Mouse (Mus musculus) mesoderm, embryonic 11.5 days (tissue): ENCODE measurements around the gene Olfr1256.

Experiments used
- DNase-seq: peaks from one replicate; pipeline ENCODE4 v3.0.0-alpha.2; 2012; ENCODE audit warnings: low read depth, low spot score

Olfr1256 gene

GRCm38 (mm10) chr2:89841455-89841854, at the start of gene Olfr1256:
Gene Olfr1256, minus strand, starts transcription at chr2:89841555.
- no peak for DNase-seq

GRCm38 (mm10) chr2:89878137-89878536, 36.8 kb upstream of the Olfr1256 start, which contains the start of gene Olfr1257:
Gene Olfr1257, plus strand, starts transcription at chr2:89878437.
- DNase-seq, result no peak

DNA sequence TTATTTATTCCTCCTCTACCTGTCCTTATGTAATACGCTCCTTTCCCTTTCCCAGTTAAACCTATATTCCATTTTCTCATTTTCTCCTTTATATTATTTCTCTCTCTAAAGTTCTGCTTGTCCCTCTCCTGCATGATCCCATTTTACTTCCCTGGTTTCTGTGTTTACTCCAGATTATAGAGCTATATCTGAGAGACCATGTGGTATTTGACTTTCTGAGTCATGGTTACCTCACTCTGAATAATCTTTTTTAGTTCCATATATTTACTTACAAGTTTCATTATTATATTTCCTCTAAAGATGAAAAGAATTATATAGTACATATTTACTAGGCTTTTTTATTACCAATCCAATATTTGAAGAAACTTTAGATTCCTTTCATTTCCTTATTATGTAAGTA, 7.9 kb upstream of the Olfr1256 start:
- no peak for DNase-seq

GRCm38 (mm10) chr2:89848105-89848504, 6.8 kb upstream of the Olfr1256 start, which contains the start of gene Olfr48:
Gene Olfr48, minus strand, starts transcription at chr2:89848205.
- no peak for DNase-seq

DNA sequence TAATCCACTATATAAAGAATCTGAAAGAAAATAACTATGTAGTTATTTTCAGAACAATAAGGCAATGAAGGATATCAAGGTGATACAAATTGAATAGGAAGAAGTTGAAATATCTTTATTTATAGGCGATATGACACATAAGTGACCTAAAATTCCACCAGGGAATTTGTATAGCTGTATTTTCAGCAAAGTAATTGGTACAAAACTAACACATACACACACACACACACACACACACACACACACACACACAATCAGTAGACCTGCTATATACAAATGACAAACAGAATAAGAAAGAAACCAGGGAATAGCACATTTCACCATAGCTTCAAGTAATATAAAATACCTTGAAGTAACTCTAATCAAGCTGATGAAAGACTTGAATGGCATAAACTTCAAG, 21.1 kb downstream of the Olfr1256 start:
- no peak for DNase-seq

DNA sequence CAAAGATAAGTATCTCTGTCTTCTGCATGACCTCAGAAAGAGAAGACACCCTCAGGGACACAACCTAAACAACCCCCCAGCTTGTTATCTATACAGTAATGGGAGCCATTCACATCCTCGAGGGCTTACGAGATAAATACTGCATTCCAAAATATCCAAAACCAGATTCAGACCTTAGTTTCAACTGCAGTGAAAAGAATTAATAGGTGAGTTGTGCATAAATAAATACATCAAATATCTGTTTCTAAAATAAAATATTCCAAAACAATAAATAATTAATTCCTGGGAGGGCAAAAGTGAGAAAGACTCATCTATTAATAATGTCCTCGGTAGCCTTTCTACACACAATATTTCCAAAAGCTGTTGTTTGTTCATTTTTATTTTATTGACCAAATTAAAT, 29.6 kb downstream of the Olfr1256 start, which contains the start of gene Olfr1255:
TSS of gene Olfr1255 (plus strand) at position 301 of the 400 bp plus-strand sequence.
- no peak for DNase-seq

GRCm38 (mm10) chr2:89810751-89811150, 30.6 kb downstream of the Olfr1256 start:
- no peak for DNase-seq

DNA sequence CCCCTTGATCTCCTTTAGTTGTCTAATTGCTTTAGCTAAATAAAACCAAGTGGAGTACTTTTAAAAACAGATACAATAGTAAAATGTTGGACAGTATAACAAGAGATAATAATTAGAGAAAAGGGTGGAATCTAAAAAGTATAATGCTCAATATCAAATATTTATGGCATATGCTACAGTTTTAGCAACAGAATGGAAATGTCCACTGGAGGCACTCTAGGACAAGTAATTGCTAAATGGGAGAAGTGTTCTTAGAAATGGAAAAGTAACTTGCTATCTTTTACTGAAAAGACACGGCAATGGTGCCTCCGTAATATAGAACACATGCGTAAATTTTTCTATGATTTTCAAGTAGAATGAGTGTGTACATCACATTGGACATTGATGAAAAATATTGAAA, 41.8 kb downstream of the Olfr1256 start:
- no peak for DNase-seq

DNA sequence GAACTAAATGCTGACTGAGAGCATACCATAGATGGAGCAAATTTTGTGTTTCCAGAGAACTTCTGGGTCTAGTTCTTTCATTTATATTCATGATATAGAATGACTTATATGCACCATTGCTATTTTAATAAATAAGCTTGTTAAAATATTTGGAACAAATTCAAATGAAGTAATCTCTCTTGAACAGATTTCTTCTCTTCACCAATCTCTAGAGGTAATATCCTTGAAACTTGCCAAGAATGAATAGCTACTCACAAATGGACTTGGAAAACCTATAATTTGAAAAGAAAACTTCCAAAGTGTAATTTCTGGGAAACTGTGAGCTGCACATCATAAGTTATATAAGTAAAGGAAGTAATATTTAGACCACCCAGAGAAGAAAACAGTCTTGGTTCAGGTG, 47.8 kb downstream of the Olfr1256 start, which contains the start of gene Olfr1254:
TSS of gene Olfr1254 (minus strand) at position 101 of the 400 bp plus-strand sequence.
- no peak for DNase-seq
